Mouse (Mus musculus) CD4-positive, CD25-positive, alpha-beta regulatory T cell, adult 4 months (primary cell): ENCODE results near the gene Gm6710. TPM values are rescaled to one million over a fixed set of nuclear protein-coding genes. Genes with fewer than 3 reads are reported as not detected.
"Not testable (repeated sequence)": the region's sequence is repeated elsewhere in the genome, so short reads cannot be mapped to it uniquely, and the experiment has no call there.

Source experiments
- ATAC-seq: one replicate; pipeline ENCODE4 v1.8.0; 2017
- polyA plus RNA-seq, 2 experiments: library from polyadenylated mRNA; unstranded; fragments of 100-300 nt; shearing (Covaris generic); gene quantifications; one replicate each; pipeline ENCODE4 v1.2.1; 2017

The Gm6710 gene
- 10 to 100 TPM in 1 of 2 experiments, 1 to 10 TPM in 1; 9.2 to 12.0 TPM for polyA plus RNA-seq

DNA sequence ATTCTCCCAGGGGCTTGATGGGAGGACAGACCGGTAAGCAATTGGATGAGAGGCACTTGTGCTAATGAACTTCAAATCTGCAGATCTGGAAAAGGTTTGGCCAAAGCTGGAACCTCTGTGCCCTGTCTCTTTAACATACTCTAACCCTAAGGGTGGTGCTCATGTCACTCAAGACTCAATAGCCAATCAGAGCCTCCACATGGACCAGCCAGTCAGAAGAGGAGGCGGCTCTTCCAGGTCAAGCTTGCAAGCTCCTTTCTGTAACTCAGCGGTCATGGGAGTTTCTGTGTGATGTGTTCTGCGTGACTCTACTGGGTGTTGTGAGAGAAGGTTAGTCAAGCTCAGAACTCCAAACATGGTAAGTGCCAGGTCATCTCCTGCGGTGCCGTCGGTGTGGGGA is at the start of gene Gm6710:
Gene Gm6710 (plus strand): TSS at position 196 of the 400 bp plus-strand sequence.
- not testable (repeated sequence) for ATAC-seq

Other genes with a start within 250 kb of the Gm6710 start
- 10 to 100 TPM in 1 of 2 experiments, not detected in 1; 10.2 TPM for gene Gm11007, start 225.2 kb upstream of the Gm6710 start, polyA plus RNA-seq
- gene Zfp969, start 165.6 kb upstream of the Gm6710 start, polyA plus RNA-seq = 10 to 100 TPM; 12.0 to 14.5 TPM
- 10 to 100 TPM in 1 of 2 experiments, not detected in 1; 10.2 TPM for gene Gm2007, start 127.7 kb upstream of the Gm6710 start, polyA plus RNA-seq
- 1 to 10 TPM in 1 of 2 experiments, not detected in 1; 2.1 TPM for gene Gm14288, start 68.1 kb upstream of the Gm6710 start, polyA plus RNA-seq
- 1 to 10 TPM; 2.5 to 4.6 TPM for gene Zfp966, start 61.9 kb downstream of the Gm6710 start, polyA plus RNA-seq
- gene Gm2026, start 96.1 kb downstream of the Gm6710 start, polyA plus RNA-seq = 1 to 10 TPM; 4.8 to 5.6 TPM